Mouse (Mus musculus): Measurements from ENCODE around the gene Syt17.

DNA sequence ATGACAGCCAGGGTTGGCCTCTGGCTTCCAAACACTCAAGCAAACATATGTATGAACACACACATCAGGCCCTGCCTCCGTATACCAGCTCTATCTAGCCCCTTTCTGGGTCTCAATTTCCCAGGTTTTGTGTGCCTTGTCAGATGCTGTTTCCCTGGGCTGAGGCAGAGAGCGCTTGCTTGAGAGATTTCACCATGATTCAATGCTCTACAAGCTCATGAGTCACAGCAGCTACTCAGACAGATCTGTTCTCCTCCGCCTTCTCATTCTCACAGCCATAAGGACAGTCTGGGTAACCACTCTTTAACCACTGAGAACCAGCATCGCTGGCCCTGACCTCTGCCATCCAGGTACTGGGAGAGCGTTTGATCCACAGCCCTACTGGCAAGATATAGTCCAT, 57.3 kb downstream of the Syt17 start:
- TF ChIP-seq CTCF (IDR thresholded peaks at IDR 0.05; ENCODE audit: low read depth, low read length) (no peak), GATA2 (IDR thresholded peaks at IDR 0.05; ENCODE audit: borderline replicate concordance, low read depth, low read length) (no peak), TAL1 (conservative IDR thresholded peaks at IDR 0.05; ENCODE audit: low read depth, low read length) (no peak), GATA1 (IDR thresholded peaks at IDR 0.05; ENCODE audit: borderline replicate concordance, low read length) (no peak), POLR2AphosphoS5 (IDR thresholded peaks at IDR 0.05; ENCODE audit: insufficient replicate concordance, low read depth, low read length) (no peak)

Measured in G1E (cell line).